Mouse (Mus musculus): ENCODE results near the gene Trim9.

DNA sequence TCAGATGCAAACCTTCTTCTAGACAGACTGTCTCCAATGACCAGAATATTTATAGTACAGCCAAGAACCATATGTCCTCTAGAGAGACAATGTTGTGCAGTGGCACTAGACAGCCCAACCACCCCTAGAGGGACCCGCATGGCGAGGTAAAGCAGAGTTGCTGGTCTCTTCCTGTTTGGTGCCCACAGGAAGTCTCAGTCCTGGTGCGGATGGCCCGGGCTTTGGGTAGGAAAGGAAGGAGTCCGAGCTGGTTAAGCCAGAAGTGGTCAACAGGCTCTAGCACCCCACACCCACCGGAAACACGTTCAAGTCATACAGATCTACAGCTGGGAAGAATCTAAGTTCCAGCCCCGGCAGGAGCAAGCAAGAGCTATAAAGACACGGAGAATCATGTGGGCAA is 80.1 kb downstream of the Trim9 start:
- TF ChIP-seq MAX (IDR thresholded peaks at IDR 0.05): no peak
- no peak for TF ChIP-seq CTCF (IDR thresholded peaks at IDR 0.05; ENCODE audit: control insufficient read depth, insufficient read depth, insufficient read length)
- TF ChIP-seq USF1 (IDR thresholded peaks at IDR 0.05; ENCODE audit: low read depth): no peak
- TF ChIP-seq MYOD1 (IDR thresholded peaks at IDR 0.05; ENCODE audit: control insufficient read depth, insufficient read length, low read depth): no peak
- no peak for TF ChIP-seq FOSL1 (IDR thresholded peaks at IDR 0.05; ENCODE audit: insufficient read depth, low read length, poor library complexity, severe bottlenecking)
- no peak for TF ChIP-seq MYOG (IDR thresholded peaks at IDR 0.05; ENCODE audit: control insufficient read depth, extremely low read depth, insufficient read length)
- no peak for TF ChIP-seq CEBPB (IDR thresholded peaks at IDR 0.05; ENCODE audit: low read depth)
